Mouse (Mus musculus): ENCODE data around the gene Txnrd2.

DNA sequence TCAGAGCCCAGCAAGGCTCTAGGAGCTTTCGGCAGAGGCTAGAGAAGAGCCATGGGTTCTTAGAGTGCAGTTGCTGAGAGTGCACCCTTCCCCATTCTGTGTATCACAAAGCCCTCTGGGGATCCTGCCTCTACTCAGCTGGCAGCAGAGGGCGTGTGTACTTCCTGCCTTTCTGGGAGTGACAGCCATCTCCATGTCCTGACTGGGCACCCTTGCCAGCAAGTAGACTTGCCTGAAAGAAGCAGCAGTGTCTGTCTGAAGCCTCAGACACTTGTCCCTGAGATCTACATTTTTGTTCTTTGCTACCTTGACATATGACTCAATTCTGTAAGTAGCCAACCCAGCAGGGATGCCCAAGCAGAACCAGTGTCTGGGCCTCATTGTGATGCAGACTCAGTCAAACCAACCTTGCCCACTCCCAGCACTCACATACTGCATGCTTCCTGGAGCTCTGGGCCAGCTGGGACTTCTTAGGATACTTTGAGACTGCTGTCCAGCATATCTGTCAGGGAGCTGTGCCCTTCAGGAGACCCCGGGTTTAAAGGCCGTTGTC, 54.8 kb downstream of the Txnrd2 start:
- TF ChIP-seq ZNF384 (IDR thresholded peaks at IDR 0.05; ENCODE audit: low read depth, low read length) (no peak), CHD2 (IDR thresholded peaks at IDR 0.05; ENCODE audit: low read depth, low read length) (no peak), HCFC1 (IDR thresholded peaks at IDR 0.05; ENCODE audit: borderline replicate concordance, insufficient read depth, low read length) (no peak), ZC3H11A (IDR thresholded peaks at IDR 0.05; ENCODE audit: borderline replicate concordance, low read depth, low read length) (no peak), MAFK (IDR thresholded peaks at IDR 0.05; ENCODE audit: insufficient read depth, low read depth, low read length) (no peak)

Measured in ES-E14 (cell line).